ENCODE assay signal across 8 mouse cellular contexts in the genomic region with DNA sequence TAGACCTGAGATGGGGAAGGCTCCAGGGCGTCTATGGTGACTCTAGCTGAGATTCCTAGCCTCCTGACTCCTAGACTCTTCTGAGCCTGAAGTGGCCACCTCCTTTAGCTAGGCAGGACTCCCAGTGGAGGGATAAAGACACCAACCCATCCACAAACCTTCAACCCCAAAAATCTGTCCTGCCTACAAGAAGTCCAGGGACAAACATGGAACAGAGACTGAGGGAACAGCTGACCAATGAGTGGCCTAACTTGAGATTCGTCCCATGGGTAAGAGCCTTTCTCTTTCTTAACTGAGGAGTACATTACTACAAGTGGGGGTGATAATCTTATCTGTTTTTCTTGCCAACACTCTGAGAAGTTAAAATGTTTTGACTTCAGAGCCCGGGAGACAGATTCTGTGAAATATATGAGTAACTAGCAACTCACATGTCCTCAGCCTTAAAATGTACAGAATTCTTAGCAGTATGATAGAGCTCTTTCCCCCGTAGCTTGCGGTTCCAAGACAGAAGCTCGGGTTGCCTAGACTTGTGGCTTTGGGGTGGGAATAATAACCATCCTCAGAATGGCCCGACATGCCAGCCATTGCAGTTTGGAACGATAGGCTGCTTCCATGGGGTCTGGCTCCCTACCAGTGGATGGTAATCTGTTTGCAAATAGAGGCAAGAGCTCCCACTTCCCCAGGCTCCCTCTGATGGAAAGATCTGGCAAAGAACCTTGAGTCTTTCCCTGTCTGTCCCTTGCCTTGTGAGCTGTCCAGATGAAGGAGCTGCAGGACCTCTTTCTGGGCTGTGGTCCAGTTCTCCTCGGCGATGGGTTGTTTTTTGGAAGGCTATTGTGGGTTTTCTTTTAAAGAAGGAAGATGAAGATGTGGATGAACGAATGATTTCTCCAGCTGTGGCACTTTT. TPM values are rescaled to one million over a fixed set of nuclear protein-coding genes. Genes with fewer than 3 reads are reported as not detected.
DNase-seq lines count a peak whose midpoint lies in the region; ATAC-seq and TF ChIP-seq lines count a peak whose summit lies in the region.

No protein-coding gene starts in this region.

- H3K9me3 ChIP-seq in heart, embryonic 16.5 days (replicated peaks; ENCODE audit: control insufficient read depth, low read length) = no peaks in the 10 kb centered on the region
- H3K9me3 ChIP-seq in lung, postnatal 0 days (ENCODE audit: low read length) = no peaks in the 10 kb centered on the region

- H3K4me1 ChIP-seq in kidney, adult 2 months (ENCODE audit: control insufficient read depth, insufficient read depth, low read length) = no peaks in the 10 kb centered on the region; the same call in none of the 2 replicates
- peaks cover 18% of the 10 kb centered on the region for H3K4me1 ChIP-seq in embryonic fibroblast, embryonic 13.5 days (ENCODE audit: control insufficient read depth, insufficient read depth, low read length)
- H3K4me1 ChIP-seq in heart, embryonic 16.5 days (ENCODE audit: control insufficient read depth, insufficient read depth, low read length) = peaks cover 19% of the 10 kb centered on the region
- H3K4me1 ChIP-seq in lung, postnatal 0 days (ENCODE audit: insufficient read depth, low read depth, low read length) = peaks cover 8% of the 10 kb centered on the region; the same call in 1 of the 2 replicates

- no peak overlapping the region for H3K9ac ChIP-seq in heart, embryonic 16.5 days (ENCODE audit: low read length)
- H3K9ac ChIP-seq in lung, postnatal 0 days (replicated peaks; ENCODE audit: low read depth) = no peak overlapping the region

- no peak for TF ChIP-seq CTCF in kidney, adult 2 months (conservative IDR thresholded peaks at IDR 0.05; ENCODE audit: insufficient read depth, insufficient read length, low read depth, low read length)
- TF ChIP-seq CTCF in embryonic fibroblast, embryonic 13.5 days (IDR thresholded peaks at IDR 0.05; ENCODE audit: borderline replicate concordance, insufficient read depth, low read length) = no peak
- TF ChIP-seq CTCF in lung, postnatal 0 days (IDR thresholded peaks at IDR 0.05) = peak; percentile 65

- H3K4me2 ChIP-seq in heart, embryonic 16.5 days (ENCODE audit: low read depth, low read length) = no peak overlapping the region
- H3K4me2 ChIP-seq in lung, postnatal 0 days (replicated peaks; ENCODE audit: low read depth, low read length) = peak overlapping the region; percentile 12; the same call in 1 of the 2 replicates

- WGBS in kidney, adult 2 months = 62% methylated on average over 11 of the region's 11 CpGs
- WGBS in heart, embryonic 16.5 days = 41% methylated on average over 11 of the region's 11 CpGs
- WGBS in lung, postnatal 0 days = 45% methylated on average over 11 of the region's 11 CpGs

- no peak for TF ChIP-seq EP300 in lung, postnatal 0 days (IDR thresholded peaks at IDR 0.05)

- no peak overlapping the region for H3K4me3 ChIP-seq in kidney, adult 2 months (ENCODE audit: insufficient read depth, low read depth, low read length)
- no peak overlapping the region for H3K4me3 ChIP-seq in embryonic fibroblast, embryonic 13.5 days (ENCODE audit: insufficient read depth, low read length)
- H3K4me3 ChIP-seq in heart, embryonic 16.5 days (ENCODE audit: low read length) = no peak overlapping the region
- no peak overlapping the region for H3K4me3 ChIP-seq in lung, postnatal 0 days (ENCODE audit: low read depth, low read length)

- DNase-seq in kidney, adult 2 months = peak; percentile 66
- no peak for DNase-seq in kidney, adult 18-20 months
- peak; percentile 76 for DNase-seq in lung, postnatal 0 days (ENCODE audit: low spot score)
- DNase-seq in urinary bladder, adult 18-20 months (ENCODE audit: low spot score in 2 of 2) = no peak
- DNase-seq in layer of hippocampus, adult 9-11 months = no peak

- H3K27ac ChIP-seq in kidney, adult 2 months (ENCODE audit: insufficient read depth, low read depth, low read length) = no peak overlapping the region
- 0 out of 2 replicates have a peak overlapping the region, but pooled peaks have one; percentile 20 for H3K27ac ChIP-seq in embryonic fibroblast, embryonic 13.5 days (ENCODE audit: insufficient read depth, low read length)
- peak overlapping the region; percentile 49 for H3K27ac ChIP-seq in heart, embryonic 16.5 days (ENCODE audit: low read length)
- peak overlapping the region; percentile 17; the same call in 1 of the 2 replicates for H3K27ac ChIP-seq in lung, postnatal 0 days (ENCODE audit: low read length)

- TF ChIP-seq POLR2A in kidney, adult 2 months (IDR thresholded peaks at IDR 0.05; ENCODE audit: low read depth, low read length) = no peak
- TF ChIP-seq POLR2A in embryonic fibroblast, embryonic 13.5 days (IDR thresholded peaks at IDR 0.05; ENCODE audit: low read depth, low read length) = no peak

- H3K27me3 ChIP-seq in kidney, adult 2 months (replicated peaks; ENCODE audit: control insufficient read depth, insufficient read depth, low read length) = no peaks in the 10 kb centered on the region
- no peaks in the 10 kb centered on the region for H3K27me3 ChIP-seq in heart, embryonic 16.5 days (ENCODE audit: control insufficient read depth, insufficient read depth, low read length)
- H3K27me3 ChIP-seq in lung, postnatal 0 days (replicated peaks; ENCODE audit: insufficient read depth, low read length) = no peaks in the 10 kb centered on the region

- H3K36me3 ChIP-seq in kidney, adult 2 months (ENCODE audit: control insufficient read depth, insufficient read depth, low read length) = no peaks in the 10 kb centered on the region
- H3K36me3 ChIP-seq in heart, embryonic 16.5 days (ENCODE audit: control insufficient read depth, insufficient read depth) = no peaks in the 10 kb centered on the region
- H3K36me3 ChIP-seq in lung, postnatal 0 days (ENCODE audit: insufficient read depth, low read length) = no peaks in the 10 kb centered on the region

- ATAC-seq in heart, embryonic 16.5 days (replicated peaks; ENCODE audit: extremely low read depth, insufficient read depth, low FRiP score) = no peak
- peak; percentile 47 for ATAC-seq in lung, postnatal 0 days
- no peak for ATAC-seq in inflammation-experienced regulatory T-cells, adult 6 months

RNA-seq across cellular contexts. Expression of gene Ets1, which starts 30.8 kb away (rescaled TPM):
- 15.8 and 25.2 TPM in 2 replicates for polyA plus RNA-seq in kidney, adult 2 months (2012; rRNA removed)
- polyA plus RNA-seq in embryonic fibroblast, embryonic 13.5 days (2011; ENCODE audit: insufficient read length, low read depth, missing spikeins) = 30.2 and 40.1 TPM in 2 replicates
- polyA plus RNA-seq in heart, embryonic 16.5 days (2015; fragmentation: Nextera tagmentation; extraction: Ambion mirVana) = 59.0 and 66.7 TPM in 2 replicates
- polyA plus RNA-seq in lung, postnatal 0 days (2015; fragmentation: Nextera tagmentation; extraction: Ambion mirVana) = 78.2 and 113 TPM in 2 replicates
- polyA plus RNA-seq in inflammation-experienced regulatory T-cells, adult 6 months (2017; shearing (Covaris generic)) = 100 to 1,000 TPM; 831 to 847 (median 840) TPM

Comparison
In these comparisons a context has a peak if more than half of its experiments do, and no peak if none do; other contexts are left out.
1. DNase-seq: peak in kidney, adult 2 months (single experiment) and lung, postnatal 0 days (single experiment); none in kidney, adult 18-20 months (single experiment), urinary bladder, adult 18-20 months (0 of 2) and layer of hippocampus, adult 9-11 months (single experiment).